Mouse (Mus musculus) embryonic fibroblast, embryonic 13.5 days (primary cell): ENCODE results near the gene Gpr179.
"Not testable (repeated sequence)": the region's sequence is repeated elsewhere in the genome, so short reads cannot be mapped to it uniquely, and the experiment has no call there.

ENCODE experiments used
- CTCF ChIP-seq: IDR thresholded peaks from 2 replicates; pipeline ENCODE4 v1.5.1; 2011; ENCODE audit warnings: mild to moderate bottlenecking, control low read depth, low read length, moderate library complexity, borderline replicate concordance; ENCODE audit not compliant: insufficient read depth
- POLR2A ChIP-seq: IDR thresholded peaks from 2 replicates; pipeline ENCODE4 v1.6.1; 2011; ENCODE audit warnings: low read depth, mild to moderate bottlenecking, control low read depth, low read length, moderate library complexity

GRCm38 (mm10) chr11:97312871-97313270 lies 39.0 kb downstream of the Gpr179 start:
- not testable (repeated sequence) for TF ChIP-seq CTCF, POLR2A
